Comparison of ENCODE assay signal across 8 mouse cellular contexts in the genomic region with DNA sequence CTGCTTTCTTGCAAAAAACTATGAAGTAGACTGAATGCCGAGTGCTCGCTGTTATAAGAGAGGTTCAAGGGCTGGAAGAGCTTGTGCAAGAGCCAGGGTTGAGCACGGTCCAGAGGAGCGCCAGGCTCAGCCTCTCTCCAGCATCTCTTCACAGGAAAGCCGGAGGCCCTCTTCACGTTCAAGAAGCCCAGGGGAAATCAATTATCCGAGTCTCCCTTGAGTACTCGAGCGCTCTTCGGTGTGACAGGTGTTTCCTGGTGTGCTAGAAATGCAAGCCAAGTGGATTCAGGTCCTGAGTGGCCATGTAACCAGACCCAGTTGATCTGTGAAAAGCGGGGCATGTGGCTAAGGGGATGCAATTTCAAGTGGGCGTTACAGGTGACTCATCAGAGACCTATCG. TPM values are rescaled to one million over a fixed set of nuclear protein-coding genes. Genes with fewer than 3 reads are reported as not detected.
DNase-seq lines count a peak whose midpoint lies in the region; ATAC-seq lines count a peak whose summit lies in the region.

Gene Kbtbd8 (plus strand): TSS at position 295 of the 400 bp plus-strand sequence.

- ATAC-seq in heart, embryonic 16.5 days (replicated peaks; ENCODE audit: extremely low read depth, insufficient read depth, low FRiP score), result no peak
- no peak for ATAC-seq in limb, embryonic 15.5 days (ENCODE audit: insufficient number of reproducible peaks, low FRiP score, low TSS enrichment, low read depth)
- ATAC-seq in midbrain, embryonic 16.5 days, result peak; percentile 20; the same call in 1 of the 2 replicates

- H3K4me1 ChIP-seq in heart, embryonic 16.5 days (ENCODE audit: control insufficient read depth, insufficient read depth, low read length), result peaks cover 9% of the 10 kb centered on the region
- H3K4me1 ChIP-seq in limb, embryonic 15.5 days, result peaks cover 9% of the 10 kb centered on the region
- H3K4me1 ChIP-seq in midbrain, embryonic 16.5 days (ENCODE audit: control insufficient read depth, insufficient read depth, low read length), result peaks cover 13% of the 10 kb centered on the region

- WGBS in heart, embryonic 16.5 days, result 25% methylated on average over 13 of the region's 13 CpGs
- WGBS in limb, embryonic 15.5 days, result 29% methylated on average over 13 of the region's 13 CpGs
- 27% methylated on average over 13 of the region's 13 CpGs for WGBS in midbrain, embryonic 16.5 days

- no peaks in the 10 kb centered on the region for H3K36me3 ChIP-seq in heart, embryonic 16.5 days (ENCODE audit: control insufficient read depth, insufficient read depth)
- no peaks in the 10 kb centered on the region for H3K36me3 ChIP-seq in limb, embryonic 15.5 days
- H3K36me3 ChIP-seq in midbrain, embryonic 16.5 days (ENCODE audit: control insufficient read depth, insufficient read depth, low read length), result no peaks in the 10 kb centered on the region; the same call in 1 of the 2 replicates

- peak within 1 kb of the TSS; percentile 66 for H3K9ac ChIP-seq in heart, embryonic 16.5 days (ENCODE audit: low read length)
- H3K9ac ChIP-seq in limb, embryonic 15.5 days, result peak within 1 kb of the TSS; percentile 43
- H3K9ac ChIP-seq in midbrain, embryonic 16.5 days (ENCODE audit: low read depth, low read length), result peak within 1 kb of the TSS; percentile 86

- H3K9me3 ChIP-seq in heart, embryonic 16.5 days (replicated peaks; ENCODE audit: control insufficient read depth, low read length), result no peaks in the 10 kb centered on the region
- H3K9me3 ChIP-seq in limb, embryonic 15.5 days, result no peaks in the 10 kb centered on the region
- H3K9me3 ChIP-seq in midbrain, embryonic 16.5 days (replicated peaks; ENCODE audit: control insufficient read depth, low read length, poor library complexity, severe bottlenecking), result no peaks in the 10 kb centered on the region

- peak within 1 kb of the TSS; percentile 90 for H3K4me3 ChIP-seq in heart, embryonic 16.5 days (ENCODE audit: low read length)
- peak within 1 kb of the TSS; percentile 75 for H3K4me3 ChIP-seq in limb, embryonic 15.5 days
- H3K4me3 ChIP-seq in midbrain, embryonic 16.5 days (ENCODE audit: low read depth, low read length), result peak within 1 kb of the TSS; percentile 86

- DNase-seq in adrenal gland, adult (ENCODE audit: inconsistent age in 2 of 2, low spot score in 1 of 2), result peak; percentile 25 to 62
- DNase-seq in adrenal gland, postnatal 4 days (ENCODE audit: low spot score in 2 of 2), result no peak
- DNase-seq in CD4-positive helper T cell, adult 2 months (ENCODE audit: low read depth, low spot score), result peak; percentile 32
- peak; percentile 10 to 29 for DNase-seq in cerebellum, postnatal 14 days
- no peak for DNase-seq in natural killer cell, adult 2 months (ENCODE audit: low spot score in 2 of 2)

- H3K27me3 ChIP-seq in heart, embryonic 16.5 days (ENCODE audit: control insufficient read depth, insufficient read depth, low read length), result peaks cover 4% of the 10 kb centered on the region
- no peaks in the 10 kb centered on the region for H3K27me3 ChIP-seq in limb, embryonic 15.5 days
- no peaks in the 10 kb centered on the region; the same call in 1 of the 2 replicates for H3K27me3 ChIP-seq in midbrain, embryonic 16.5 days (ENCODE audit: control insufficient read depth, insufficient read depth, low read depth, low read length)

- H3K4me2 ChIP-seq in heart, embryonic 16.5 days (ENCODE audit: low read depth, low read length), result peak within 1 kb of the TSS; percentile 91
- peak within 1 kb of the TSS; percentile 82 for H3K4me2 ChIP-seq in limb, embryonic 15.5 days
- peak within 1 kb of the TSS; percentile 82 for H3K4me2 ChIP-seq in midbrain, embryonic 16.5 days (ENCODE audit: low read length)

- H3K27ac ChIP-seq in heart, embryonic 16.5 days (ENCODE audit: low read length), result 0 out of 2 replicates have a peak within 1 kb of the TSS, but pooled peaks have one; percentile 49
- H3K27ac ChIP-seq in limb, embryonic 15.5 days, result peak within 1 kb of the TSS; percentile 67
- H3K27ac ChIP-seq in midbrain, embryonic 16.5 days (ENCODE audit: low read length), result peak within 1 kb of the TSS; percentile 93

RNA-seq across cellular contexts. Expression of gene Kbtbd8, which starts in this region (rescaled TPM):
- 1 to 10 TPM; 1.2 to 1.3 TPM for total RNA-seq in adrenal gland, postnatal 4 days (2021)
- polyA plus RNA-seq in heart, embryonic 16.5 days (2015; fragmentation: Nextera tagmentation; extraction: Ambion mirVana), result 1.1 and 1.7 TPM in 2 replicates
- polyA plus RNA-seq in limb, embryonic 15.5 days (2015; fragmentation: Nextera tagmentation; extraction: Ambion mirVana), result 2.5 and 3.2 TPM in 2 replicates
- polyA plus RNA-seq in midbrain, embryonic 16.5 days (2015; fragmentation: Nextera tagmentation; extraction: Ambion mirVana), result 4.7 and 5.1 TPM in 2 replicates

Comparison
In these comparisons a context has a peak if more than half of its experiments do, and no peak if none do; other contexts are left out.
1. DNase-seq: peak in adrenal gland, adult (2 of 2), CD4-positive helper T cell, adult 2 months (single experiment) and cerebellum, postnatal 14 days (2 of 2); none in adrenal gland, postnatal 4 days (0 of 2) and natural killer cell, adult 2 months (0 of 2).
2. Peak in every context shown above with its lines, with median percentiles within 50 percentile points of each other: H3K27ac ChIP-seq, H3K4me2 ChIP-seq, H3K4me3 ChIP-seq and H3K9ac ChIP-seq.